Mouse (Mus musculus) c-Kit-positive CD71-positive TER-119-positive erythroid progenitor cells, embryonic 14.5 days (primary cell): ENCODE results near the gene Gm3045.
A peak's percentile ranks its signal among the peaks of the same experiment; 100 is the strongest.

Experiments
- DNase-seq: peaks from one replicate; pipeline ENCODE4 v3.0.0-alpha.2; 2013; ENCODE audit warnings: low spot score

The Gm3045 gene

DNA sequence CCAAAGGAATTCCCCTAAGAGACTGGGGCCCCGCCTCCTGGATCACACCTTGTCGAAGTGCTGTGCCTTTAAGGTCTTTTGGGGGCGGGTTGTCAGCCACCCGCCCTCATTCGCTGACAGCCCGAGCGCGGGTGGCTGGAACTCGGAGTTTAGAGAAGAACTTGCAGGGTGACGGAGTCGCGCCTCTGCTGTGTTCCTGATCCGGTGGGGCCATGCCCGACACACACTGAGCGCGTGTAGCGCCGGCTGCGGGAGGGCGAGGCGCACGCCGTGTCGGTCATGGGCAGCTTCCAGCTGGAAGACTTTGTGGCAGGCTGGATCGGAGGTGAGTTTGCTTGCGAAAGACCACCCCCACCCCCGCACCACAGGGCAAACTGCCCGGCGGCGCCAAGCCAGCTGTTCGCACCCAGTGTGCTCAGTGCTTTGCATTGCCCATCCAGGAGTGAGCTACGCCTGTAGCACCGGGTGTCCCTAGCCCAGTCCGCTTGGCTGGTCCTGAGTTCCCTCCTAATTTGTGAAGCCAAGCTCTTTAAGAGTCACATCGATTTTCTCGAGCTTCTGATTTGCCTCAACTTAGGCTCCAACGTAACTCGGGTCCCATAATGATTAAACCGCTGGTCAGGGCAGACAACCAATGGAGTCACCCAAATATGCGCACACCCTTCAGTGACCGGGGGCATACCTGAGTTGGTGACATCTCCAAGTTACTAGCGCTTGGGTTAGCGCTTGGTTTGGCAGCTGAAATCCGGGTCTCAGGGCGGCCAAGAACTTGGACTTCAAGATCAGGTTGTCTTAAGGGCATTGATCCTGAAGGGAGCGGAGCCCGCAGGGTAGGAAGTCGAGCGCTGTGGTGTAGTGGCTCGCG lies 12.0 kb downstream of the Gm3045 start, which contains the start of gene Slc25a48:
TSS of gene Slc25a48 (plus strand) at position 145 of the 865 bp plus-strand sequence.
- DNase-seq: no peak

DNA sequence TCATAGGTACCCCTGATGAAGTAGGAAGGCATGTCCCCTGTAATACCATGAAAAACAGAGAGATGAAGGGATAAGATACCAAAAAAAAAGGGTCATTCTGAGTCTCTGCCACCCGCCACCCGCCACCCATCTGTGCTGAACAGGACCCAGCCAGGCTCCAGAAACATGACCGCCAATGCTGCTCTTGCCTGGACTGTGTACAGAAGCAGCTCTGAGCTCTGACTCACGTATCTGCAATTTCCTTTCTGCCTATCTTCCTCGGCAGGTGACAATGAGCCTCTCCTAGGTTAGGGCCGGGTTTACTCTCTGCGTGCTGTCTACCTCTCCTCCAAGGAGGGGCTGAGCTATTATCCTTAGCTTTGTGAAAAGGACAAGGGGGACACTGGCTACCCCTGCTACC lies 17.0 kb downstream of the Gm3045 start:
- no peak for DNase-seq

DNA sequence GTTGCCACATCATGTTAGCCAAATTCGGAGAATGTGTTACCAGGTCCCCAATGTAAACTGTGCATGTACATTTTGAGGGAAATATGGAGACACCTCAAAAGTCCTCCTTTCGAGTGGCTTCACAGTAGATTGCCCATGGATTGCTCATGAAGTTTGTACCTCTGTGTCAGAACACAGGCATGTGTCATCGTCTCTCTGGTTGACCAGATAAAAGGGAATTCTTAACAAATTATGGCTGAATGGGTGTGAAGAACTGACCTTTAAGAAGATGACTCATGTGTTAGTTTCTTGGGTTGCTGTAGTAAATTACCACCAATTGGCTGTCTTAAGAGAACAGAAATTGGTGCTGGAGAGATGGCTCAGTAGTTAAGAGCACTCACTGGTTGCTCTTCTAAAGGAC lies 17.7 kb downstream of the Gm3045 start:
- DNase-seq: no peak

DNA sequence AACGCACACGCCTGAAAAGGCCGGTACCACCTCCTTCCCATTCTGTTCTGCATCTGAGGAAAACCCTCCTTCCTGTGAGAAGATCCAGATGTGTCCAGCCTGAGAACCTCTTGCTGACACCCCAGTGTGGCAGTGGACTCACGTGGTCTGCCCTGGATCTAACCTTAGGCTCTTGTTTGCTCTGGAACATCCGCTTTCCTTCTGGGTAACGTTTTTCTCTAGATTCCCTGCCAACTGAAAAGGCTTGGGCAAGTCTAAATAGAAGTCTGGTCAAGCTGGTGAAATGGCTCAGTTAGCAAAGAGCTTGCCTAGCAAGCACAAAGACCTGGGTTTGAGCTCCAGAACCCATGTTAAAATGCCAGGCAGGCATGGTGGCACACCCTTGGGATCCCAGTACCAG lies 18.6 kb downstream of the Gm3045 start:
- DNase-seq: no peak

DNA sequence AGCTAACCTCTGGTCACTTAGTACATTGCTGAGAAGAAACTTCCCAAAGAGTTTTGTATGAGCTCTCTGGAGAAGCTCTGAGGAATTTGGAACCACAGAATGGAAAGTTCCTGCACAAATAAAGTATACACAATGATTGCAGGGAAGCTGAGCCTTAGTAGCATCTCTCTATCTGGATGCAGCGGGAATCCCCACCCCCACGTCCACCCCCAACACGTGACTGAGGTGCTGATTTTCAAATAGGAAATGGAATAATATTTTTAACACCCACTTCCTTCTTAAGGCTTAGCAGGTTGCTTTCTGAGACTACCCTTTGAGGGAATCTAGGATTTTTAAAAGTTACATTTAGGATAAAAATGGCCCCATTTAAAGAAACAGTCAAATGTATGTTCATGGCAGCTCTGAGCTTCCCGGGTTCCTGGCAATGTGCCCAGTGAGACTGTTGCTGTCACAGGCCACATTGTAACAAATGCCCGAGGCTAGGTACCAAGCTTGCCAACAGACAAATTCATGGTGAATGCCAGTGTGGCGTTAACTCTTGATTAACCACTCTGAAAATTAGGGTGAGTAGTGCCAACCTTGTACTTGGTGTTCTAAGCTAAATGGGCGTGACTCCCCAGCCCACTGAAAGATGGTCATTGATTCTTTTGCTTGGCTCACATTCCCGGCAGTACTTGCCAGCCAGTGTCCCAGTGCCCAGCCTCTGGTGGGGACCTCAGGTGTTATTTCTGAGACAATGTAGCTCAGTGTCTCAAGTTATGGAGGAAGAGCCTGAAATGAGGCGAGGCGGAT lies 23.0 kb downstream of the Gm3045 start:
- DNase-seq: no peak

DNA sequence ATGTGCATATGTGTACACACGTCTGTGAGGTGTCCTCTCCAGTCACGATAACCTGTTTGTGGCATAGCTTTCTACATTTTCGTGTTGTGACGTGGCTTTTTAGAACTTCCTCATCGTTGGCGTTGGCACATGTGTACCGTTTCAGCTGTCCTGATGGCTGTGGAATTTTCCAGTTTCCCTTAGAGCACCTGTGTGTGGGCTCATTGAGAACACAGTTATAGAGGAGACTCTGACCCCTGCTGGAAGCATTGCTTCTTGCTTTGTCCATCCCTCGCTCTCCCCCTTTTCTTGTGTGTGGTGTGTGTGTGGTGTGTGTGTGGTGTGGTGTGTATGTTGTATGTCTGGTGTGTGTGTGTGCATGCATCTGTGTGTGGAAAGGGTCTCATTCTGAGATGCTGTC lies 23.6 kb downstream of the Gm3045 start:
- DNase-seq: no peak

DNA sequence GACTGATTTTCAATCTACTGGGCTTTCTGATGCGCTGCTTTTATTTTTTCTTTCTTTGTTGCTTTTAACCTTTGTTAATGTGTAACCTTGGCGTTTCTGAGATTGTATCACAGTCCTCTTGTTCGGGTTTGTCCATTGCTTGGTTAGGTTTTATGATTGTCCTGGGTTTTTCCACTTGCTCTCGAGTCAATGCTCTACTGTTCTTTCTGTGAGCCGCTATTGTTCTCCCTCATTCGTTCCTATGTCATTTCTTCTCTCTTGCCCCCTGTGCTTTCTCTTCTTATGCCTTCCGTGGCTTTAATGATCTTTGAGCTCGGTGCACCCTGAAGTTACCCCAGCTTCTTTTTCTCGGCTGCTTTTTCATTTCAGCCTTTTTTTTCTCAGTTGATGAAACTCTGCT lies 31.6 kb downstream of the Gm3045 start:
- no peak for DNase-seq

DNA sequence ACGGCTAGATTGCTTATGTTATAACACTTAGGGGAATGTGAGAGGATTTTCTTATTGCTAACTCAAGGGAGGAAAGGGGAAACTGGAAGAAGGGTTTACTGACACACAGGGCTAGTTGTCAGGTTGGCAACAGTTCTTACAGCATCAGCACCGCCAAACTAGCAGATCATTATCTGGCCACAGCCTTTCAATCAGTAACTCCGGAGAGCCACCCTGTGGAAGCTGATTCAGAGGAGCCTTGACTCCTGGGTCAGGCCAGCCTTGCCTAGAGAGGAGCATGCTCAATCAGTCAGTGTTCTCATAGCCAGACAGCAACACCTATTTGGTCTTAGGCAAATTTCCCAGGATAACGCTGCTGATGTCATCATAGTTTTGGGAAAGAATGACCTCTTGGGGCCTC lies 35.1 kb downstream of the Gm3045 start:
- DNase-seq: no peak

DNA sequence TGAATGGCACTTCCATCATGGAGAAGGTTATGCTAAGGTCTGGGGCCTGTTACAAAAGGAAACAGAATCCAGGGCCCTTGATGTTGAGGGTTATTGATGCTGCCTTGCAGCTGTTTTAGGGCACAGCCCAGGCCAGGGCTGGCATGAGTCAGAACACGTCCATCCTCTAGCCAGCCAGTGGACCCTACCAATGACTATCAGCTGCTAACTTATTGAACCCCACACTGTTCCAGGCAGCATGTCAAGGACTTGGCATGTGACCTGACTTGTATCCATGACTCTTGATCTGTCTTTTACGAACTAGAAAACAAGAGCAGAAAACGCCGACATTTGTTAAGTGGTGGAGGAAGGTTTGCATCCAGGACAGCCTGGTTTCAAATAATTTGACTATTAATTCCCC lies 36.4 kb downstream of the Gm3045 start:
- DNase-seq: no peak

DNA sequence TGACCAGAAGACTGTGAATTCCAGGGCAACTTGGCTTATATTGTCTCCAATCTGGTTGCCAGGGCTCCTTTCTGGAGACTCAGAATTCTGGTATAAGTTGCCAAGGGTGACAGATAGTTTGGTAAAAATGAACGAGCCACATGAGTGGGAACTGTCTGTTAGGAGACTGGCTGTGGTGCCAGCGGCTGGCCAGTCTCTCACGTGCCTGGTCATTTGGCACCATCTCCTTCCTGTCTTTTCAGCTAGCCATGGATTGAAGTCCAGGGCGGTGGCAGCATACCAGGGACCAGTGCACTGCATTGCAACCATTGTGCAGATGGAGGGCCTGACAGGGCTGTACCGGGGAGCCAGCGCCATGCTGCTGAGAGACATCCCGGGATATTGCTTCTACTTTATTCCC lies 36.9 kb downstream of the Gm3045 start:
- no peak for DNase-seq

DNA sequence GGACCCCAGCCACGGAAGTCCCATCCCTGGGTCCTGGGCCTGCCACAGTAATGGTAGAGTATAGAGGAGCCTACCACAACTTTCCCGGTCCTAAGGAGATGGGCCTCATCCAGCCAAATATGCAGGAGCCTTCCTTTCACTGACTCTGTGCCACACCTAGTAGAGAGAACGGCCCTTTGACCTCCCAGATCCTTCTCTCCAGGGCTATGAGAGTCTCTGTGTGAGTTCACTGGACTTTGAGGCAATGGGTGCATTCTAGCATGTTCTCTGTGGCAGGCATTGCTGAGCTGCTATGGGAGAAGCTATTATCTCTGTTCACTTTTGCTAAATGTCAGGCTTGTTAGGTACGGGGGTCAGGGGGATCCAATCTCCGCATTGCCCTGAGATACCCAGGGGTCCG lies 37.4 kb downstream of the Gm3045 start:
- DNase-seq: no peak

DNA sequence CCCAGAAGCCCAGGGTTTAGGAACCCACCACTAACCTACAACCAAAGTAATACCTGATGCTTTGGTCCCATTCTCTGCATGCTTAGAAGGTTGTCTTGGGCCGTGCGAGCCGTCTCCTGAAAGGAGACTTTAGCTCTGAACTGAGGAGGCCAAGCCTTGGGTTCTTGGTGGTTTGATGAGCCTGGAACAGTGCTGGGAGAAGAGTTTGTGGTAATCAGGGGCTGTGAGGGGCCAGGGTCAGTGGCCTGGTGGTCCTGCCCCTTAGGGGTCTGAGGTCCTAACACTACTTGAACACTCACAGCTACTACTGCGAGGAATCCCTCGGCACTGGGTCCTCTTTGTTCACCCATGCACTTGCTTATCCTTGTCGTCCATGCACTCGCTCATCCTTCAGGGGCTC lies 41.4 kb downstream of the Gm3045 start:
- no peak for DNase-seq

DNA sequence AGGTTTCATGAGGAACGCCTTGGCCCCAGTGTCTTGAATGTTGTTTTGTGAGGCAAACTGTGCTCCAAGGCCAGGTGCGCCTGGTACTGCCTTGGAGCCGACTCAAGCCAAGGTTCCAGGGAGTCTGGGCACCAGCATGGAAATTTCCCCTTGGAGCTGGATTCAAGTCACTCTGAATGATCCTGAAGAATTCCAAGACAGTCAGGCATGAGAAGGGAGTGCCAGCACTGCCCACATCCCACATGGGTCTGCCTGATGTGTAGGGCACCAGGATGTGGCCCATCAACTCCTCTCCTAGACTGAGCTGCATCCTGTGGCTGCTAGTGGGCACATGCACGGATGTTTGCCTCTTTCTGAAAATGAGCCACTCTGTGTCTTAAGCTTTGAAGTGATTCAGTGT lies 42.1 kb downstream of the Gm3045 start:
- DNase-seq: no peak

DNA sequence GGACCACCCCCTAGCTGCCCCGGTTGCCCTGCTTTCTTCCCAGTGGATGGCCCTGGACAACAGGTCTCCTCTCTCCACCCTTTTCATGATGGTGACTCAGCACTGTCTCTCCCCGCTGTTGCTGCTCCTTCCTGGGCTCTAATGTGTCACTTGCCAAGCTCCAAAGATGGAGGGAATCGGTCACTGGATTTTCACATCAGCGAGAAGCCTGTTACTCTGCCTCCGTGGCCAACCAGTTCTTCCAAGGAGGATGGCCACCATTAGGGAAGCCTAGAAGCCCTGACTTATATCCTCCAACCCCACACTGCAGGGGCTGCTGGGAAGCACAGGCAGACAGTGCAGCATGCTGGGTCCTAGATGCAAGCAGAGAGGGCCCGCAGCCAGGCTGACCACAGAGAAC lies 44.8 kb downstream of the Gm3045 start:
- no peak for DNase-seq

DNA sequence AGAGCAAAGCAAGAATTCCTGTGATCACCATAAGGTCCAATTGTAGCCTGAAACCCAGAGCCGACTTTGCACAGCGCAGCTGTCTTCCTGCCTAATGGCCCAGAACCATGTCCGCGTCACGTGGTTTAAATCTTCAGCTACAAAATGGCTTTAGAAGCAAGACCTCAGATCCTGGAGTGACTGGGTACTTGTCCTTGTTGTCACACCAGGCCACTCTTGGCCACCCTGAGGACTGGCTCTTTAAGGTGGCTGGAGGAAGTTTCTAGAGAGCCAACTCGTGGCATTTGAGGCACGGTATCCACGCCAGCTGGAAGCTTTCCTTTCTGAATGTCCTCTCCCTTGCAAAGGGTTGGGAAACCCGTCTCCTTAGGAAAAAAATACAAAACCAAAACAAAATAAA lies 45.6 kb downstream of the Gm3045 start:
- DNase-seq: no peak

DNA sequence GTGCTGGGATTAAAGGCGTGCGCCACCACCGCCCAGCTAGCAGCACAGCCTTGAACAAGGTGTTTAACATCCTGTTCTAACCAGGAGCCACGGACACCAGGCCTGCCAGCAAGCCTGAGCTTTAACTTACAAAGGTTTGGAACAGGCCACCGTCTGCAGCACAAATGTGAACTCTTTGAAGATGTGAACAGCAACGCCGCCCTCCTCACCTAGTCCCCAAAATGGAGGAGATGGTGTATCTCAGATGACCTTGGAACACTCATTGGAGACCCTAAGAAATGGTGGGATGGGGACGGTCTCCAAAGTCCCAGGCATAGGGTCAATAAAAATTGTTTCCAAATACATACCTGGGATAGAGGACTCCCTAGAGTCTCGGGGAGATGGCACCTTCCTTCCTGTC lies 46.3 kb downstream of the Gm3045 start:
- DNase-seq: no peak

DNA sequence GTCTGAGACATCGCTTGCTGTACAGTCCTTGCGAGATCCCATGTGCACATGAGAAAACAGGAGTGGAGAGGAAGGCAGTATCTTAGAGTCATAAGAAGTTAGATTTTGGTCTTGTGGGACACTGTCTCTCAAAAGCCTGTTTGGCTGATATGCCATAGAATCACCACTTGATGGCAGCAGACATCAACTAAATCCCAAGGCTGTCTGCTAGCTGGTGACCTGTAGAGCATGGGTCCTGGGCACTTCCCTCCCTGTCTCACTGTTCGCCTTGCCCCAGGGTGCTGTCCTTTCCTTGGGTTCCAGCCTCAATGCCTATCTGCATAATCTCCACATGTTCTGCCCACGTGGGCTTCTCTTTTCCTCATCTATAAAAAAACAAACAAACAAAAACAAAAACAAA lies 49.0 kb downstream of the Gm3045 start:
- DNase-seq: peak; percentile 4

DNA sequence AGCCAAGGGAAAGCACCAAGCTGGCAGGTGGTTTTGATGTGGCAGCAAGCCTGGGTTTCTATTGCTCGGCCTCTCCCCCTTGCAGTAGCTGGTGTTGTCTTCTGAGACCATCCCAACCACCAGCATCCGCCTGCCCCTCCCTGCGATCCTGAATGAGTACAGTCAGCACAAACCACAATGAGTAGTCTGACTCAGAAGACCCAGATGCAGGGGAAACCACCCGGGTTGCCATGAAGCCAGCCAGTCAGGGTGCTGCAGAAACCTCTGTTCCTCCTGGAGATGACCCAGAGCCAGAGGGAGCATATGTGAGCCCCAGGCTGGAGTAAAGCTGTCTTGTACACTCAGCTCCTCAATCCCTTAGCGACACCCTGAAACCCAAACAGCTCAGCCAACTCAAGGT lies 50.4 kb downstream of the Gm3045 start:
- DNase-seq: no peak

DNA sequence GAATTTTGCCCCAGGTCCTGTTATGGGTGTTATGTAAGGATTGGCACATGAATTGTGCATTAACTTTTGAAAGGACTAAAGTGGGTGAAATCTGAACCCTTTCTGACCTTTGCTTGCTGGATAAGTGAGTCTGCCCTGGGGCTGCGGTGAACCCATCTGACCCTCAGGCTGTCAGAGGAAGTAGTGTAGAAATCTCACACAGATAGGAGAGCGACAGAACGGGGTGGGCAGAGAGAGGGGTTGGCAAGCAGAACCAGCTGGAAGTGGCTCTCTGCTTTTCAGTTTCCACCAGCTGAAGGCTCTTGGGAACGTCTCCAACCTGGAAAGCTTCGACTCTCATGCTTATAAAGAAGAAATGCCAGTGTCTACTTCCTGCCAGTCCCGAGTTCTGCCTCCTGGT lies 50.9 kb downstream of the Gm3045 start:
- no peak for DNase-seq

DNA sequence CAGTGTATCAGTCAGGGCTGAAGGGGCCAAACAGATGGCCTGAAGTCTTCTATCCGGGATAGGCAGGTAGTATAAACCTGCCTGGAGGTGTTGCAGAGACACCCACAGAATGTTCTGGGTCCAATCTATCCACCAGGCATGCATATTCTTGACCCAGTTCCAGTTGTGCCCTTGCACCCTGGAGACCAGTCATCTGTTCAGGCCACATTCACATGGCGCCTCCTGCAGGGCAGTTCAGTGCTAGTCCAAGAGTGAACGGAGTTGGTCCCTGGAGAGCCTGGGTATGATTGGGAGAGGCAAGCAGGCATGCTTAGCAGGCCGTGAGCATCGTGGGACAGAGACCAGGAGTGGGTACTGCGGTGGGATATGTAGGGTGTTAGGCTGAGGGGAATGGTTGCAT lies 51.6 kb downstream of the Gm3045 start:
- no peak for DNase-seq

DNA sequence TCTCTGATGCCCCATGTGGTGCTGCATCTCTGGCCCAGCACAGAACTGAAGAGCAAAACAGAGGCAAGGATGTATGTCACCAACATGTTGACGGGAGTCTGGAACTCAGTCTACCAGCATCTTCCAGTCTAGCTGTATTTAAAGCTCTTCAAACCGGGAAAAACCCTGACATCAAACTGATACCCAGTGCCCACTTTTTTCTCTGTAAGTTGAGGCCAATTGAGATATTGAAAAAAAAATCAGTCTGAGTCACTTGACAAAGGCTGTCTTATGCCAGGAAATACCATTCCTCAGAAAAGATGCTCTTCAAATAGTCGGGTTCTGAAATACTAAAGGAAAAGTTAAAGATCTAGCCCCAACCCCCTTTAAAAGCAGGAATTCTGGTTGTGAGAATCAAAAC lies 55.8 kb downstream of the Gm3045 start, which contains the start of gene Il9:
TSS of gene Il9 (minus strand) at position 101 of the 400 bp plus-strand sequence.
- DNase-seq: no peak
